Mouse (Mus musculus) erythroblast, embryonic 14.5 days (primary cell): Measurements from ENCODE around the gene Arhgap32.

Experiments
- GATA1 ChIP-seq: IDR thresholded peaks from 2 replicates; pipeline ENCODE4 v1.6.1; 2012; ENCODE audit warnings: low read length, inconsistent platforms, mixed read lengths
- TAL1 ChIP-seq: IDR thresholded peaks from 3 replicates; pipeline ENCODE4 v1.6.1; 2012; ENCODE audit warnings: low read length, inconsistent platforms, mixed read lengths

DNA sequence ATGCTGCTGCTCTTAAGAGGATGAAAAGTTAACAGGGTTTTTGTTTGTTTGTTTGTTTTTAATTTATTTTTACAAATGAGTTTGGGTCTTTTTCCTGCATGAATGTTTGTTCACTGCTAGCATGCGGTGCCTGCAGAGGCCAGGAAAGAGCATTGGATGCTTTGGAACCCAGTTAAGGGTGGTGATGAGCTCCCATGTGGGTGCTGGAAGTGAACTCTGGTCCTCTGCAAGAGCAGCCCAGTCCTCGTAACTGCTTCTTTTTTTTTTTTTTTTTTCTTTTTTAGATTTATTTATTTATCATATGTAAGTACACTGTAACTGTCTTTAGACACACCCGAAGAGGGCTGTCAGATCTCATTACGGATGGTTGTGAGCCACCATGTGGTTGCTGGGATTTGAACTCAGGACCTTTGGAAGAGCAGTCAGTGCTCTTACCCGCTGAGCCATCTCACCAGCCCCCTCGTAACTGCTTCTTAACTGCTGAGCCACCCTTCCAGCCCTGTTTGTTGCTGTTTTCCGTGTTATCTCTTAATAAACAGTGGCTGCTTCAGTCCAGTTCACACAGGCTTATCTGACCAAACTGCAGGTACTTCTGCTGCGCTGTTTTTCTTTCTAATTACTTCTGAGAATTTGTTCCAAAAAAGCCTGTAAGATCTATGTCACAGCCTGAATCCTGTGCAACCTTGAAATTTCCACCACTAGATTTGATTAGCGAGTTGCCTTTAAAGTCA, 17.3 kb upstream of the Arhgap32 start:
- TF ChIP-seq GATA1: no peak
- TF ChIP-seq TAL1: peak; percentile 28; the same call in 1 of the 3 replicates
